Mouse (Mus musculus) kidney, adult 11 months (tissue): ENCODE measurements around the gene Olfr846.

Experiments
- DNase-seq: peaks from one replicate; pipeline ENCODE4 v3.0.0; 2022

Gene Olfr846

GRCm38 (mm10) chr9:19363905-19364304 lies at the start of gene Olfr846:
Gene Olfr846 (minus strand): TSS chr9:19364005.
- DNase-seq: no peak

GRCm38 (mm10) chr9:19378569-19378968 lies 14.8 kb upstream of the Olfr846 start, which contains the start of gene Olfr847:
Gene Olfr847 (minus strand): TSS chr9:19378669.
- no peak for DNase-seq

GRCm38 (mm10) chr9:19336157-19336556 lies 27.6 kb downstream of the Olfr846 start, which contains the start of gene Olfr845:
Gene Olfr845 (plus strand): TSS chr9:19336457.
- DNase-seq: no peak

- no peak for DNase-seq
Observed at GRCm38 (mm10) chr9:19316047-19316446, 47.8 kb downstream of the Olfr846 start, which contains the start of gene Olfr844. Gene Olfr844 (plus strand): TSS chr9:19316347.
